Mouse (Mus musculus) frontal cortex, adult (tissue): ENCODE measurements around the gene Traf1.

Experiments used
- ATAC-seq: cut with Nextera tagmentation; 2 replicates; pipeline ENCODE4 v1.9.2; 2017; ENCODE audit warnings: mild to moderate bottlenecking, moderate library complexity, mixed read lengths; ENCODE audit not compliant: low TSS enrichment

Gene Traf1

DNA sequence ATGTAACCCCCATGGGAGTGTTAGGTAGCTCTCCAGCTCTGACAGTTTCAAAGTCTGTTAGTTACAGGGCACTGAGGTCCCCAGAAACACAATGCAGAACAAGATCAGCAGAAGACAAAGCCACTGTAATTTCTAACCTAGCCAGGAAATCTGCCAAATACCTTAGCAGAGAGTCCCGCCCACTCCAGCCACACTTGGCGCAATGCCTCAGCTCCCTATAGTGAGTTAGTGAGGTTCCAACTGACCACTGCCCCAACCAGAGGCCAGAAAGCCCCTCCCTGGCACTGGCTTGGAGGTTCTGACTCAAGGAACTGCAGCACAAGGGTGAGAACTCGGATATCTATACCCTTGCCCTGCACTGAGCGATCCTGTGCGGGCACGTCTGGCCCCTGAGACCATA lies 58.8 kb downstream of the Traf1 start:
- ATAC-seq = no peak

- no peak for ATAC-seq
Observed at GRCm38 (mm10) chr2:34901726-34902125, 59.8 kb downstream of the Traf1 start.

DNA sequence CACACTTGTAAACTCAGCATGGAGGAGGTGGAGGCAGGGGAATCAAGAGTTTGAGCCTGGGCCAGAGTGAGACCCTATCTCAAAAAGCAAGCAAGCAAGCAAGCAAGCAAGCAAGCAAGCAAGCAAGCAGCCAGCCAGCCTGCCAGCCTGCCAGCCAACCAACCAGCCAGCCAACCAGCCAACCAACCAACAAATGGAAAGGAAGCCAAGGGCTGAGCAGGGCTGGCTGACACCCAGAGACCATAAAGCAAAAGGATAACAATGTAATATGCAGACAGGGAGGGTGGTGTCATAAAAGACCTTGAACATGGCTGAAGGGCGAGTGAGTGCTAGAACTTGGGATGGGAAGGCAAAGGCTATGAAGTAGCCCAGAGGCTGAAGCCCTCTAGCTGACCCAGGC lies 61.2 kb downstream of the Traf1 start:
- ATAC-seq = no peak

DNA sequence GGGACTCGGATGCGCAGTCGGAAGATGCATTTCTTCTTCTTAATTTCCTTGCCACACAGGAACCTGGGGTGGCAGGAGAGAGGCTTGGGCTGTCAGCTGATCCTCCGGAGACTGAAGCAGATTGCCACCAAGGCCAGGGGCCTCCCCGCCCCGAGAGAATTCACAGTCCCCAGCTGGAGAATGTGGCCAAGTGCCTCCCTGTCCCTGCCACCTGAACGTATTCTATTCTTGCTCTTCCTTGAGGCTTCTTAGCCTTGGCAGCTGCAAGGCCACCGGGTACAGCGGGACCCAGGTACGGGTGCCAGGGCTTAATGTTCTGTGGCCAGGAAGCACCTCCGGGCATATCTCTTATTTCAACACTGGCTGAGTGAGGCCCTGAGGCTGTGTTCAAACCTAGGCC lies 61.9 kb downstream of the Traf1 start:
- ATAC-seq = no peak

DNA sequence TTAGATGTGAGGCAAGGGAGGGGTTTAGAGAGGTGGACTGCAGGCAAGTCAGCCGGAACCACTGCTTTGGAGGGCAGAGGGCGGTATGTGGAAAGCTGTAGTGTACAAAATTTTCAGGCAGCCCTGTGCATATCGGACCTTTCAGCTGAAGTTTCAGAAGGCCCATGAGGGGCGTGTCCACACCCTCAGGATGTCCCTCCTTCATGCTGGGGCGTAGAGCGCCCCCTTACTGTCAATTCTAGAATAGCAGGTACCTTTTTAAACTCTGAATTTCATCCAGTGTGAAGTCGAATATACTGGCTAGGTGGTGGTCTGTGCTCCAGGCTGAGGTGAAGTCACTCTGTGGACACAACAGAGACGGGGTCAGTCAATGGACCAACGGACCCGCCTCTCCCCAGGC lies 63.8 kb downstream of the Traf1 start:
- ATAC-seq = no peak

- no peak for ATAC-seq
Observed at GRCm38 (mm10) chr2:34896821-34897460, 64.6 kb downstream of the Traf1 start.

DNA sequence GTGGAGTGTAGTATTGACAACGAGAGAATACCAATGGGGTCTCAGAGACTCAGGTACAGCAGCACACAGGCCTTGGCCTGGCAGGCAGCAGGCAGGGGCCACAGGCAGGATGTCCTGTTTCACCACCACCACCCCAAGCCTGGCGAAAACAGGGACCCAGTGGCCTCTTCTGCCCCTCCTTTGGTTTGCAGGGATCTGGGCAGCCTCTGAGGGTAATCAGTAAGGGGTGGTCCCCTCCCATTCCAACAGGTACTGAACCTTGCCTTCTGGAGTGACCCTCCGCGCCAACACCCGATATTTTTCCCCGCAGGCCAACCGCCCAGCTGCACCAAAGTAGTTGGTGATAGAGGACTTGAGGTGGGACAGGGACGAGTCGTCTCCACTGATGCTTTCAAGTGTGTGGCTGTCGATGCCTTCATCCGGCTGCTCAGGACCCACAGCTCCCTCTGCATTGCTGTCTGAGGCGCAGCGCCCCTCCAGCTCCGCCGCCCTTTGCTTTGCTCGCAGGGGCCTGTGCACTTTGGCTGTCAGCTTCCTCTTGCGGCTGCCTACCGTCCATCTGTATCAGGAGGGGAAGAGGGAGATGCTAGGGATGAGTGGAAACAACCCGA lies 66.0 kb downstream of the Traf1 start:
- no peak for ATAC-seq

DNA sequence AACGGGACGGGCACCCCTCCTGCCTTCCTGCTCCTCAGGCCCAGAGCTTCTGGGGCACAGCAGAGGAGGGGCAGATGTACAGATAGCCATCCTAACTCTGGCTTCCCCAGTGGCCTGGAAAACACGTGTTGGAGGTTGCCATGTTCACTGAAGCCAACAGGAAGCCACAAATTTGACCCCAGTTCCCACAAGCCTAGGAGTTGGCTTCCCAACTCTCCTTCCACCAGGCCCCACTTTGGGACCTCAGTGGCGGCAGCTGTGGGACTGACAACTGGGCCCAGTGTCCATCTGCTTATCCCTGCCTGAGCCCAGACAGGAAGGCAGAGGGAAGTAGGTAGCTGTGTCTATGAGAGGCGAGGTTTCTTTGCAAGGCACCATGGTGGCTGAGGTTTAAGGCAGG lies 67.6 kb downstream of the Traf1 start:
- ATAC-seq = no peak
